Mouse (Mus musculus) thymus, adult 2 months (tissue): ENCODE results near the gene Slc25a22.

Source experiments
- CTCF ChIP-seq: fragments of 200-500 bp; IDR thresholded peaks from 2 replicates; pipeline ENCODE4 v1.5.1; 2012; ENCODE audit warnings: mild to moderate bottlenecking, control low read depth, low read length, moderate library complexity, borderline replicate concordance; ENCODE audit not compliant: control insufficient read depth, poor library complexity, insufficient read depth; ENCODE audit errors: extremely low read depth
- POLR2A ChIP-seq: fragments of 200-500 bp; IDR thresholded peaks from 2 replicates; pipeline ENCODE4 v1.6.1; 2012; ENCODE audit warnings: mild to moderate bottlenecking, low read length, control low read depth, moderate library complexity; ENCODE audit not compliant: control insufficient read depth, poor library complexity, insufficient read depth; ENCODE audit errors: extremely low read depth

GRCm38 (mm10) chr7:141457236-141457635 lies 19.5 kb upstream of the Slc25a22 start:
- TF ChIP-seq POLR2A (no peak), CTCF (no peak)
